Mouse (Mus musculus): ENCODE measurements around the gene Gipc3.

Gene Gipc3

DNA sequence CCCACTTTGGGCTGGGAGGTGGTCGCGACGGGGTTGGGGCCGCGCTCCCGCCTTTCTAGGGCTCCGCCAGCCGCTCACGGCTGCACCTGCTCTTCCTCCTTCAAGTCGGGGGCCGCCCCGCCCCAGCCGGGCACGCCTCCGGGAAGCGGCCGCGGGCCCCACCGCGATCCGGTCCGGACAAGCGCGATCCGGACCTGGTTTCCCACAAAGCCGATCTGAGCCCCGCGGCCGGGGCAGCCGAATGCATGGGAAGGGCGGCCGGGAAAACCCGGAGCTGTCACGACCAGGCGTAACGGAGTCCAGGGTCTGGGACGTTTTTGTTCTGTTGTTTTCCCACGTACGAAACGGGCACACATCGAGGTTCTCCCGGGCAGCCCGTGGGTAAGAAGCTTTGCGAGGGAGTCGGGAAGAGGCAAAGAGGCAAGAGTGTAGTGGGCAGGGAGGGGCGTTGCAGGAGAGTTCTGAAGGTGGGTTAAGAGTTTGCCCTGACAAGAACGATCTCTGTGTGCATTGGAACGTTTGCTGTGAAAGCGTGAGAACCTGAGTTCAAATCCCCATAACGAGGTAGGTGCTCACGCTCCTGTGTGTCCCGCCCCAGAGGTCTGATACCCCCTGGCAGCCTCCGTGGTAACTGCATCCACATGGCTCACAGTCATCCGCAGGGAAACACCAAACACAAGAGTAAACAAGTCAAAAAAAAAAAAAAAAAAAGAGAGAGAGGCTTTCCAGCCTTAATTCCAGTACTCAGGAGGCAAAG, 57.2 kb downstream of the Gipc3 start:
- in situ Hi-C loops (cut with MboI, MseI) = loop anchor here (5.0 kb wide), 1 partner anchor 36 kb away; the partner anchor contains the start of gene Cactin
